Mouse (Mus musculus) spleen, postnatal 10 days (tissue): Measurements from ENCODE around the gene Rimbp2.

Experiments
- DNase-seq, 2 experiments: peaks; one replicate each; pipeline ENCODE4 v3.0.0; 2021 to 2022; ENCODE audit warnings: low spot score in 2 of 2

The Rimbp2 gene

GRCm38 (mm10) chr5:128845033-128845432, 108.3 kb downstream of the Rimbp2 start:
- no peak for DNase-seq

- no peak for DNase-seq
These were observed 109.3 kb downstream of the Rimbp2 start for GRCm38 (mm10) chr5:128843982-128844381.

- DNase-seq: no peak
These were observed 111.7 kb downstream of the Rimbp2 start for GRCm38 (mm10) chr5:128841541-128841940.

GRCm38 (mm10) chr5:128837045-128837444, 116.2 kb downstream of the Rimbp2 start:
- no peak for DNase-seq

DNA sequence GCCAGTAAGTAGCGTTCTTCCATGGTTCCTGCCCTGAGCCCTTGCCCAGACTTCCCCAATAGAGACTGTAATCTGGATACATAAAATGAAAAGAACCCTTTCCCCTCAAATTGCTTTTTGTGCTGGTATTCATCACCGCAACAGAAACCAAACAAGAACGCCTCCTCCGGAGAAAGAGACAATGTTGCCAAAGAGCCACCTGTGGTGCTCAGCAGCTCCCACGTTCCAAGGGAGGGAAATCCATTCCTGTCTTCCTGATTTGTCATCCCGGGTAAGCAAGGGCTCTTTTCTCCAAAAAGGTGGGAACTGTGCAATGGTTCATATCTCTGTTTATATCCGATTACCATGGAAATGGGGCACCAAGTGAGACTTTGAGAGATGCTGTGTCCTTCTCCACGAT, 119.2 kb downstream of the Rimbp2 start:
- DNase-seq: no peak

GRCm38 (mm10) chr5:128822843-128823242, 130.4 kb downstream of the Rimbp2 start:
- DNase-seq: no peak

- DNase-seq: no peak
These were observed 133.5 kb downstream of the Rimbp2 start for GRCm38 (mm10) chr5:128819638-128820285.

DNA sequence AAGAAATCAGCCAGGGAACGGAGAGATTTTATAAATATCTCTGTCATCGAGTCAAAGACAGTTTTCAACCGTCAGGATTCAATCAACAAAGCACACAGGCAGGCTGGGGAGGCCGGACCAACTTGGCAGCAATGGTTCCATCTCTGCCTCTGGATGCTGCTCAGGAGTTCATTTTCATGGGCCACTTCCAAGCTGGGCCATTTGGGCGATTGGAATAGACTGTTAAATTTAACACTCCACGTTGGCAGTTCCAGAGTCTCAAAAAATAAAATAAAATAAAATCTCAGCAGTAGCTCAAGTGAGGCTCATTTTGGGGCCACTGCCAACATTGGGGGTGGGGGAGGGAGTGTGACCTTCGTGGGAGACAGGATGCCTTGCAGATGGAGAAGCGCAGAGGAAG, 137.7 kb downstream of the Rimbp2 start:
- DNase-seq: no peak

- no peak for DNase-seq
These were observed 138.2 kb downstream of the Rimbp2 start for GRCm38 (mm10) chr5:128815078-128815477.

- no peak for DNase-seq
These were observed 140.2 kb downstream of the Rimbp2 start for GRCm38 (mm10) chr5:128813121-128813520.

- no peak for DNase-seq
These were observed 141.9 kb downstream of the Rimbp2 start for GRCm38 (mm10) chr5:128811431-128811830.

DNA sequence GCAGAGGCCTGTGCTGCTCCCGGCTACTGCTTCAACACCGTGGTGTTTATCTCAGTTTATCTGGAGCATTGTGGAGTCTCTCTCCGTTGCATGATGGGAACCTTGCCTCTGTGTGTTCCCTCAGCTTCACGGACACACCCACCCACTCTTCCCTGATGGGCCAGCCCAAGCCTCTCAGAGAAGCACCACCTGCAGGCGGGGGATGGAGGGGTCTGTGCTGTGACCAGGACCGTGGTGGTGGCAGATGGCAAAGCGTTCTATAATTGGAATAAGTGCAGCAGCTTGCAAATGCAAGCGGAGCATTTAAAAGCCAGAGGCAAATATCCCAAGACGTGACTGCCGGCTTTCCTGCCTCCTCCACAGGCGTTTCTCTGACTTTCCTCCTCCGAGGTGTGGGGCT, 143.3 kb downstream of the Rimbp2 start:
- DNase-seq: no peak

DNA sequence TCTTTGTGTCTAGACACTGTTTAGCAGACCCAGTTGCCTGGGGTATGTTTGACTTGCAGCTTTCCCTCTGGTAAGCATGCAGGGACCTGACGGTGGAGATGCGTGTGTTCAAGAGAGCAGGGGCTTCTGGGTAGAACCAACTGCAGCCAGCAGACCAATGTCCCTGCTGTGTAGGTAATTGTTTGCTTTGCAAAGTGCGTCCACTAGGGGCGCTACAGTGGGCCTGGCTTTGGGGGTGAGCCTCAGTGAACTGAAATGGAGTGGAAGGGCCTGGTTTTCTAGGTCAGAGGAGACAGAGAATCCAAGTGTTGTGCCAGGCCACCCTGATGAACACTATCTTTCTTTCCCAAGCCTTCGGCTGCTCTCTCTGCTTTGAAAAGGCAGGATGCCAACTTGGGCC, 143.9 kb downstream of the Rimbp2 start:
- no peak for DNase-seq

GRCm38 (mm10) chr5:128808547-128809182, 144.6 kb downstream of the Rimbp2 start:
- DNase-seq: no peak

- DNase-seq: no peak
These were observed 145.9 kb downstream of the Rimbp2 start for GRCm38 (mm10) chr5:128807408-128807807.

DNA sequence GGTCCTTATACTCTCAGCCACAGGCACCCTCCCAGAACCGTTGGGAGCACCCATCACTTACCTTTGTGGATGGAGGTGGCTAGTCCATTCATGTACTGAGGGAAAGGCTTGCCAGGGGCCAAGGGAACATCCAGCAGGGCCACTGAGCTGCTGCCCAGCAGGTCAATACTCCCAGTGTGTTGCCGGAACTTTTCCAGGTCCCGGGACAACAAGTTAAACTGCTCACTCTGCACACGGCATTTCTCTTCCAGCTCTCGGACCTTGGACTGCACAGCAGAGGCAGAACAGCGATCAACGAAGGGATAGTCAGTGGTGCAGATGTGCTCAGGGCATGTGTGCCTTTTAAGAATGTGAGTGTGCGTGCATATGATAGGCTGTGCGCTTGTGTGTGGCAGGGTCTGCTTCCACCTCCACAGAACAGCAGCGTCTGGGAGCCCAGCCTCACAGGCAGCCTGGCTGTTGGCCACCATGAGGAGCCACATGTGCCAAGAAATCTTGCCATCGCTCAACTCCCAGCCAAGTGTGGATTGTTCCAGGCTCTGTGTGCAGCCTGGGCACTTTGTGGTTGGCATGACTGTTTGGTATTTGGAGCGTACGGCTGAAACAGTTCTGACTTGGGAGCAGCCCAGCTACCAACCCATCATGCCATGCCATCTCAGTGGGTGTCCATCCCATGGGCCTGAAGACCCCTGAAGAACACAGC, 146.8 kb downstream of the Rimbp2 start:
- no peak for DNase-seq

GRCm38 (mm10) chr5:128805092-128805491, 148.2 kb downstream of the Rimbp2 start:
- DNase-seq: no peak

GRCm38 (mm10) chr5:128800592-128800991, 152.7 kb downstream of the Rimbp2 start:
- no peak for DNase-seq

DNA sequence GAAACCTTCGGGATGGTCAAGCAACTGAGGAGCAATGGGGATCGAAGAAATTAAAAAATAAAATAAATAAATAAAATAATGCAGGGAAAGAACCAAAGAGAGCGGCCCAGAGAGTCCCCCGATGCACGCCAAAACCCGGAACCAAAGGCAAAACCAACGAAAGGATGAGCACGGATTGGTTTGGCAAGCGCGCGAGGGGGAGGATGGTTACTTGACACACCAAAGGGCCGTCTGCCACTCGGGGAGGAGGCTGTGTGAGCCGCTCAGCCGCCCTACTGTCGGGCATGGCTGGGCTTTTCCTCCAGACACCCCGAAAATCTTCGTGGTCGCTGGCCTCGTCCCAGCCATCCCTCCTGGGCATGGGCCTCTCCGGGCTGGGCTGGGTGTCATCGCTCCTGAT, 171.7 kb downstream of the Rimbp2 start:
- DNase-seq: no peak

- no peak for DNase-seq
These were observed 176.9 kb downstream of the Rimbp2 start for GRCm38 (mm10) chr5:128776386-128776785.

GRCm38 (mm10) chr5:128769026-128769631, 184.2 kb downstream of the Rimbp2 start:
- DNase-seq: no peak

GRCm38 (mm10) chr5:128761118-128761517, 192.2 kb downstream of the Rimbp2 start:
- no peak for DNase-seq

- no peak for DNase-seq
These were observed 207.0 kb downstream of the Rimbp2 start for GRCm38 (mm10) chr5:128746261-128746660.
